Mouse (Mus musculus): ENCODE measurements around the gene Plac8.

The Plac8 gene

DNA sequence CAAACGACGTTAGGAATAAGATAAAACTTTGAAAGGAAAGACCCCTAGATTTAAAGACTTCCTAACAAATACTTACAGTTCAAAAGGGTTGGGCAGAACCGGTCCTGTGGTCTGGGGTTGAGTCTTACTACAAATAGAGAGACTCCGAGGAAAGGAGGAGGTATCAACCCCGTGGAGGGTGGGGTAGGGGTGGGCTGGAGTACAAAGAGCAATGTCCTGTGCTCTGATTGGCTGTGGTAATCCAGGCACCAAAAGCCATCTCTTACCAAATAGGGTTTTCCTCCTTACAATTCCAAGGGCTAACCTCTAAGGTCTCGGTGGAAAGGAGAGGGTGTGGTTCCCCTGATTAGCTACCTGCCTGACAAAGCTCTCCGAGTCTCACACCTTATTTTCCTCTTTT is at the start of gene Plac8:
Plac8 (minus strand) TSS at position 177 of the 400 bp plus-strand sequence.
- DNase-seq = no peak

DNA sequence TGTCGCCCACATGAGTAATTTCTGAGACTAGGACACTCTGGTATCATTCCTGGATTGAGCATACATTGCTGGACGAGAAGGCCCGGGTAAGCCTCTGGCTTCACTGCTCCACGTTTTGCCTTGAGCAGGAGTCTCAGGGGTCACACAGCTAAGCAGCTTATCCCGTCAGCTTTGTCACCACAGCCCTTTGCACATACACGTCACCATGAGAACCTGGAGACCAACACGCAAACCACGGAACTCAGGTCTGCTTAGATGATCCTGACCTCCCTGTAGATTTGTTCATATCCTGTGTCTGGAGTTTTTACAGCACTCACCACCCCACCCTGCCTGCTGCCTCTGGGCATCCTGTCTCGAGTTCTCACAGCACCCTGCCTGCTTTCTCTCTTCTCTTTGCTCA is 48.9 kb upstream of the Plac8 start:
- no peak for DNase-seq

DNA sequence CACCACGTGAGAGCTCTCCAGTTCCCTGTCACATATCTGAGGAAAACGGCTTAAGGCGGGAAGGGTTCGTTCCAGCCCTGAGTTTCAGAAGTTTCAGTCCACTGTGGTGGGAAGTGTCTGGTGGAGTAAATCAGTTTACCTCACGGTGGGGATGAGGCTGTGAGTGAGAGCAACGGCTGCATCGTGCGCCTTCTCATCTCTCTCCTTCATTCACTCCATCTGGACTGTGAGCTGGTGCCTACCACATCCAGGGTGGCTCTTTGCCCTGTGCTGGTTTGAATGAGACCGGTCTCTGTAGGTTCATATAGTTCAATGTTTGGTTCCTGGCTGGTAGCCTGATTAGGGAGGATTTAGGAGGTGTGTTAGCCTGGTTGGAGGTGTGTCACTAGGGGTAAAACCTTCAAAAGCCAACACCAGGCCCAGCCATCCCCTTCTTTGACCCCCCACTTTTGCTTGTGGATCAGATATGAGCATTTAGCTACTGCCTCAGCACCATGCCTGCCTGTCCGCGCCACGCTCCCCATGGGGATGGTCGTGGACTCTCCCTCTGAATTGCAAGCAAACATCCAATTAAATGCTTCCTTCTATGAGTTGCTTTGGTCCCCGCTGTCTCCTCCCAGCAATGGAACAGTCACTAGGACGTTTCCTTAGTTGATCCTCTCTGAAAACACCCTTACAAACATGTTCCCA is 47.7 kb upstream of the Plac8 start:
- no peak for DNase-seq

DNA sequence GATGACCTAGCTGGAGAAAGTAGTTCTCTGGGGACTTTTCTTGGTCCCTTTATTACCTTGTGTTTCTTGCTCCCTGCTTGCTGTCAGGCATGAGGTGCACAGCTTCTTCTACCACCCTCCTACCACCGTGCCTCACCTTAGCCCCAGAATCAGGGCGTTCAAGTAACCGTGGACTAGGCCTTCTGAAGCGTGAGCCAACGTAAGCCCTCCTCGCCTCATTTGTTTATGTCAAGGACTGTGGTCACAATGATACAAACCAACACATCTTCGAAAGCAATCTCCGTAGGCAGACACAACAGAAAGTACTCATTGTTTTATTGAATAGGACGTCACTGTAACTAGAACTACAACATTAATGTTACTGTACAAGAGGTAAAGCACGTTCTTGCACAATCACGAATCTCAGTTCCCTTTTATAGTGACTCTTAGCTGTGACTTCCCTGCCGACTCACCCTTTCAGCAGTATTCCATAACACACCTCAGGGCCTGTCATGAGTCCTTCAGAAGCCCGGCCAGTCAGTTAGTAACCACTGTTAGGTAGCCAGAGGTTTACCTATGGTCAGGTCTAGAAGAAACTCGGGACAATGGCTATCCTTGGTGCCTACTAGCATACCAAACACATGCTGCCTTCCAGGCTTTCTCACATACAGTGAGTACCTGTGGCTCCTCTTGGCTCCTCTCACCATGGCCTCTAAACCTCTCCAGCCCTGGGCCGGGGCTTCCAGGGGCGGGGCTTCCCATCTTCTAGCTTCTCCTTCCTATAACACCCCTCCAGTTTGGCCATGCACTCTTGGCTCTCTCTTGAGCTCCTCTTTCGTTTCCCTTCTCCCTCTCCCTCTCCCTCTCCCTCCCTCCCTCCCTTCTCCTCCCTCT is 42.1 kb upstream of the Plac8 start:
- no peak for DNase-seq

DNA sequence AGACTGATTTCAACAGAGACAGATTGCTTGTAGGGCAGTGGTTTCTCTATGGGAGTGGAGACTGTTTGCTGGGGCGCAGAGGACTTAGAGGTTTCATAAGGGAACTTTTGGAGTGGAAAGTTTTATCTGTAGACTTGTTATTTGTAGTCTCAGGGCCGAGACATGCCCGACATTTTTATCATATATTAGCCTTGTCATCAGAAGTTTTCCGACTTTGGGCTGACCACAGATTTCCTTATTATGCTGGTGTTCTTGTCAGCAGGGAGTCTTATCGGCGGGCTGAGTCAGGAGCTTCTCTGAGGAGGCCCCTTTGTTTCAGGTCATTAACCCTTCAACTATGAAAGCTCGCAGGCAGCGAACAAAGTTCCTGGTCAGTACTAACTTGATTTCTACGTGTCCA is 35.8 kb upstream of the Plac8 start:
- no peak for DNase-seq

DNA sequence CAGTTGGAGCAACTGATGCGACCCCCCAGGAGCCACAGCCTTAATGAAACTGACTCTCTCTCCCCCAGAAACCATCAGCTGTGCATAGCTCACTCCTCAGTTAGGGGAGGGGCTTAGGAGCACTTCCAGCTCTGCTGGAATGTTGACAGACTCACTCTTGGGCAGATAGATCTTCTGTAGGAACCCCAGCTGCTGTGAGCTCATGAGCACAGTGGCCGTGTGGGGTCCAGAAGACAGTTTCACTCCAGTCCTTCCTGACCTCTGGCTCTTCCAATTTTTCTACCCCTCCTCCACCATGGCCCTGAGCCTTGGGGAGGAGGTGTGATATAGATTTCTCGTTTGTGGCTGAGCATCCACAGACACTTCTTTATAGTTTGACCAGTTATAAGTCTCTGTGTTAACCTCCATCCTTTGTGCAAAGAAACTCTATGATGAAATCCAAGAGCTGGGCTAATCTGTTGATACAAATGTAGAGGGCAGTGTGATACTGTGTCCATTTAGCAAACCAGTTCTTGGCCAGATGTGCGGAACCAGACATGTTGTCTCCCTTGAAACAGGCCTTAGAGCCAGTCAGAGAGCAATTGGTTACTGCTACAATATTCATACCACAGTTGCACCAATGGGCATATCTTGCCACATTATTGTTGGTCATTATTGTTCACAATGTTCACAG is 35.2 kb upstream of the Plac8 start:
- DNase-seq = no peak

DNA sequence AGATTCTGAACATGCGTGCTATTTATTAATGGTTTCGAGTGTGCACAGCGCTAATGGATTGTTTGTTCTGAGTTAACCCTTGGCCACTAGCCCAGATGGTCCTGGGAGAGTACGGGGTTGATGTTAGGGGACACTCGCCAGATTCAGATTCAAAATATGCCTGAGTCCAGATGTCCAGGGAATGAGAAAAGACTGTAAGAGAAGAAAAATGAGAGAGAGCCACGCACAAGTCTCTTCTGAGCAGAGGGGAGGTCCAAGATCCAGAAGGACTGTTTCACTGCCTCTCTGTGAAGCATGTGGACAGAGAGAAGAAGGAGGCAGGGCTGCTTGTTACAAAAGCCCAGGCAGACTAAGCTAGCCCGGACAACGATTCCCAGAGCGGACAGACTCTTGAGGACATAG is 33.8 kb upstream of the Plac8 start:
- DNase-seq = peak; percentile 10 to 12

DNA sequence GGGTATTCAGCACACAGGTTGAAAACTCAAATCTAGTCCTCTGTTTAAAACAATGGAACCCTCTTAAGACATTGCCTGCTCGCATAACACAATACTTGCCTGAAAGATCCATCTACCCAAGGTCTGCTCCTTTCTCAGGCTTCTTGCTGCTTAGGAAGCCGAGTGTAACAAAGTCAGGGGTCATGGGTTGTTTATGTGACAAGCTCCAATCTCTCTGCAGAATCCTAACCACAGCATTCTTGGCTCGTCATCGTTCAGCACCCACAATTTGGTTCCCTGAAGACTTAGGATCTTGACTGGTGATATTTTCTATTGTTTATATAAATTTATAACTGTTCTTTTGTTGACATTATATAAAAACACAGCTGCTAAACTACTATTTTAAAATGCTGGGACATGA is 32.0 kb upstream of the Plac8 start:
- DNase-seq = no peak

DNA sequence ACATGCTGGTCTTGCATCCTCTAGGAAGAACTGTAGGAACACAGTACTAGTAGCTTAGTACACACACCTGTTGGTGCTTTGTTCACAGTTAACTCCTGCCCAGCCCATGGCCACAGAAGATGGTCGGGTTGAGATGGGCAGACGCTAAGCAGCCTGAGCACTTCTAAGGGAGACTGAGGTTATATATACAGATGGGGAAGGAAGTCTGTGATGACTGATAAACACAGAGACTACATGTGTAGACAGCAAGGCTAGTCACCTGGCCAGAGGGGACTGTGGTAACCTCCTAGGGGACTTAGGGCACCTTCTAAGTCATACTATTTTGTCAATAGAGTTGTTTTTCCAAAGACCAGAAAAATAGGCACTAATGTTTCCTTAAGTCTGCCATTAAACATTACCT is 29.8 kb upstream of the Plac8 start:
- DNase-seq = no peak

DNA sequence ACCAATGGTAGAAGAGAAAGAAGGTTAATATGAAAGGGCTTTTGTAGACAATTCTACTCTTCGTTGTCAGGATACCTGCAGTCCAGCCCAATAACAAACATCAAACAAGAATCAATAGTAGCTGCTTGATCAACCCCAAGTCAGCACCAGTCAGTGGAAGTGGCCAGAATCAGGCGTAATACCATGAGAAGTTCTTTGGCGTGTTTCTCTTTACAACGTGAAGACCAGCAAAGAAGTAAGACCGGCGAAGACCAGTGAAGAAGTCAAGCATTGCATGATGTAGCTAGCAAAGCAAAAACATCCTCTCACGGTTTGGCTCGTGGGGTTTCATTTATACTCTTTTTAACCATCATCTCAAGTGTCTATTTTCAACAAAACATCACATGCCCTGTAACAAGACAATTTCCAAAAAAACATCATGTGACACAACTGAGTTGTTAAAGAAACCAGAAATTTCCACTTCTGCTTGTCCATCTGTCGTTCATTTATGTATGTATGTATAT is 27.0 kb upstream of the Plac8 start:
- DNase-seq = no peak

DNA sequence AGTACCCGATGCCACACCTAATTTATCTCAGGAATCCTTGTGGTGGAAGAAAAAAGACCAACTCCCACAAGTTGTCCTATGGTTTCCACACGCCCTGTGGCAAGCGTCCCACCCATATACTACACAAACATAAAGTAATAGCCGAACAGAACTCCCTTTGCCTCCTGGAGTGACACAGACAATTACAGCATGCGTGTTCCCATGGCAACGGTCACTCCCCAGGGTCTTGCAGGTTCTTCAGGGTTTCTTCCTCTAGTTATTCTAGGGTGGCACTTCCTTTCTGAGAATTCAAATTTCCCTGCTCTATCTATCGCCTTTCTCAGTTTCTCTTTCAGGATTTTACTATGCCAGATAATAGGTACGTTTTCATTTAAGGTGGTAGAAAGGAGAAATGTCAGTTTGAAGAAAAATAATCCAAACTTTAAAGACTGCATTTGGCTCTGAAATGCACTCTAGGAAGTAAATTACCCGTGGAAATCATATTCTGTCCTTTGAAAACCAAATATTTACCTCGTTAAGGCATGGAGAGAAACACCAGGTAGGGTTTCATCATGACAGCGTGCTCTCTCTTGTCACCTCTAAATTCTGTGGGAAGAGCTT is 25.9 kb upstream of the Plac8 start:
- no peak for DNase-seq

DNA sequence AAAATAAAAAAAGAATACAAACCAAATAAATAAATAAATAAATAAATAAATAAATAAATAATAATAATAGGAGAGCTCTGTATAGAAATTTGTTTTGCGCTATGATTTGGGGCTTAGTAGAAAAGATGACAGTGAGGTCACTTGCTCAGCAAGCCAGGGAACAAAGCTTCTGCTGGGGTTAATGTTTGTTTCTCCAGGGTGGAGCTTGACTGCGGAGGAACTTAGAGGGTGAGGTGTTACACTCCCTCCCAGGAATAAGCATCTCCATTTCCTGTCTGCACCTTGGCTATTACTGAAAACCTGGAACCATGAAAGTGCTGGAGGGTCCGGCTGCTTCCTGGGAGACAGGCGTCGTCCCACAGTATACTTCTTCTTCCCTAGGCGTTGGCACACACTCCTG is 24.0 kb upstream of the Plac8 start:
- DNase-seq = no peak

DNA sequence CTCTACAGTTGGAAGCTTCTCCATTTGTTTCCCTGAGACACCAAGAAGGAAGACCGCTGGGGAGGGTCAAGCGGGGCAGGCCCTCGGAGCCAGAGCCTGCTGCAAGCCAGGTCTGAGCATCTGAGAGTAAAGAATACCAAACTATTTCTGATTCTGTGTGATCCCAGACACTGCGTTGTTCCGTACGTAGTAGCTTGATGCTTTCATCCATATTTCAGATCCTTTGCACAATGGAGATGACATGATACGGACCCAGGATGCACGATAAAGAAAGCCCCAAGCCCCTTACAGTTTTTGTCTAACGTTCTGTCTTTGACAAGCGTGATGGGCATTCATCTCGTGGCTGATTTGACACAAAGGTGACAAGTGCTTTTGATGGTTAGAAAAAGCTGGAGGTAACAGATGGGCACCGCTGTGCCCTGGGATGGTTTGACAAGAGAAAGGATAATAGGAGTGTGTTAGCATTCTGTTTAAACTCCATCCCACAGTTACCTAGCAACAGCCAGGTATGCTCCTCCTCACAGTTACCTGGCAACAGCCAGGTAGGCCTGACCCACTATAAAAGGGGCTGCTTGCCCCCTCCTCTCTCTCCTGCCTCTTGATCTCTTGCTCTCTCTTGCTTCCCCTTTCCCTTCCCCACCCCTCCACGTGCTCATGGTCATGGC is 22.9 kb upstream of the Plac8 start:
- no peak for DNase-seq

DNA sequence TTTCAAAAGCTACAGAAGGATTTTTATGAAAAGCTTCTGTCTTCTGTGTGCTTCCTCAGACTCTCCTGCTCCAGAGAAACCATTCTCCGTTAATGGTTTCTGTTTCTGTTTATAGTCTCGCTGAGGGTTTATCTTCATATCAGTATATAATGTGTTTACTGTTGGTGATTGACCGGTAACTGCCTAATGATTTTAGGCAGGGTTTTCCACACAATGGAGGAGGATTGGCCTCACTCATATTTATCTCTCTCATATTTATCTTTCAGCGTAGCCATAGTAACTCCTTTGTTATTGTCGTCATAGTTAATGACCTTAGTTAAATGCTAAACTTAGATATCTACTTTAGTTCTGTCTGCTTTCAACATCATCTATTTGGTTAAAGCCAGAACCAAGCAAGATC is 18.5 kb upstream of the Plac8 start:
- no peak for DNase-seq

DNA sequence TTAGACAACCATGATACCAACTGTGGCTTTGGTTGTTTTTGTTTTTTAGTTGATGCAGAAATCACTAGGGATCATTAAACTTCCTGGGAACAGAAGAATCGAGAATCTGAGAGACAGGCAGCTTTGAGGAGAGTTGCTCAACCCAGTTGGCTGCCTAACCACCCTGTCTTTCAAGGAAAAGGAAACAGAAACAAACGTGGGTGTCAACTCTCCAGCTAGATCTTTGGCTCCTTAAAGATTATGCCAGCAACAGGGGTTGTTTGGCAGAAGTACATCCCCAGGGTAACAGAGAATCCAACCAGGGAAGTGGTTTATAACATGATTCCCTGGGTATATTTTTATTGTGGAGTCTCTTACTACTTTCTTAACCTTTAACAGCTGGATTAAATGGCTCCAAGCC is 15.6 kb upstream of the Plac8 start:
- DNase-seq = no peak

DNA sequence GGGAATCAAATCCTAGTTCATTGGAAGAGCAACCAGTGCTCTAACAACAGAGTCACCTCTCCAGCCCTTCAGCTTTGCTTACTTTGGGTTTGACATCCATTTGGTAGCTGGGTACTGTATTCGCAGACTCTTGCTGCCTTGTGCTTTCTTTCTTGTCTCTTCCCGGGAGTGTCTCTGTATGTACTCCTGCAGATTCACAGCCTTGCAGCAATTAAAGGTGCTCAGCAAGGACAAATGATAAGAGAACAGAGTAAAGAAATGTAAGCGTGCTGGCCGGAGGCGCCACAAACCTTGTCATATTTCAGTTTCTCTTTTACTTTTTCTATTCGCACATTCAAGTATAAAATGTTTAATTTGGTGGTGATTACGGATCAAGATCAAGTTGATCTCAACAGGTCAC is 15.1 kb upstream of the Plac8 start:
- DNase-seq = no peak

DNA sequence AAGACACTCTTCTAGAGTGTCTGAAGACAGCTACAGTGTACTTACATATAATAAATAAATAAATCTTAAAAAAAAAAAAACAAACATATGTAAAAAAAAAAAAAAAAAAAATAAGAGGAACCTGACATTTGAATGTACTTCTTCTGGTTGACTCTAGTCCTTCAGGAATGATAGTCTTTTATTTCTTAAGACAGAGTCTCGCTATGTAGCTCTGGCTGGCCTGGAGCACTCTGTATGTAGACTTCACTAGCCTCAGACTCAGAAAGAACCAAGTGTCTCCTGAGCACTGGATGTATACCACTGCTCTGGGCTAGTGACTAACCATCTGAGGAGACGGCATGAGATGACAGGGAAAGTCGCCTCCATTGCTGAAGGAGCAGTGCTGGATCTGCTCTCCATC is 13.6 kb upstream of the Plac8 start:
- no peak for DNase-seq

DNA sequence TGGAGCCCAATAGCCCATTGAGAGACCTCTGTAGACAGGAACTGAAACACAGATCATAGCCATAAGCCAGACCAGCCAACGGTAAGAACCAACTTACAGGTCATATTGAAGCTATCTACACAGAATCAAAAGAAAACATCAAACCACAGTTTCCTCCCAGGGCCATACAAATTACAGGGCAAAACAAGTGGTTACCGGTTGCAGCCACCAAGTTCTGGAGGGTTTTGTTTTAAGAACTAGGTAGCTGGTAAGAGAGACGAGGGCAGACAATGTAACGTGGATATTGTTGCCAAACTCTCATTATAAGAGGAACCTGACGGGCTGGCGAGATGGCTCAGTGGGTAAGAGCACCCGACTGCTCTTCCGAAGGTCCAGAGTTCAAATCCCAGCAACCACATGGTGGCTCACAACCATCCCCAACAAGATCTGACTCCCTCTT is 13.2 kb upstream of the Plac8 start:
- no peak for DNase-seq

DNA sequence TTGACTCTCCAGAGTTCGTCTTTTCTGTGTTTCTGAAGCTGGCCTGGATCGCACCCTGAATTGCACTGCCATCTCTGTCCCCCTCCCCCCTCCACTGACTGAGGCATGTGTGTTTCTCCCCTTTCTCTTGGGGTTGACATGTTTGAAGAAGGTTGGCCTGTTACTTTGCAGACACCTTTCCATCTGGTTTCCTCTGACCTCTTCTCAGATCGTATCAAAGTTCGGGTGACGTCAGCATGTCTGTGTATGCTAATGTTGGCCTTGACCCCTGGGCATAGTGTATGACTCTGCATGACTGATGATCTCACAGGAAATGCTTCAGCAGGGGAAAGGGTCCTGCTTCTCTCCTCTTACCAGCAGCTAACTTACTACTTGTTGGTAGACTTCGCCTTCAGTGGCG is 11.0 kb upstream of the Plac8 start:
- DNase-seq = no peak

DNA sequence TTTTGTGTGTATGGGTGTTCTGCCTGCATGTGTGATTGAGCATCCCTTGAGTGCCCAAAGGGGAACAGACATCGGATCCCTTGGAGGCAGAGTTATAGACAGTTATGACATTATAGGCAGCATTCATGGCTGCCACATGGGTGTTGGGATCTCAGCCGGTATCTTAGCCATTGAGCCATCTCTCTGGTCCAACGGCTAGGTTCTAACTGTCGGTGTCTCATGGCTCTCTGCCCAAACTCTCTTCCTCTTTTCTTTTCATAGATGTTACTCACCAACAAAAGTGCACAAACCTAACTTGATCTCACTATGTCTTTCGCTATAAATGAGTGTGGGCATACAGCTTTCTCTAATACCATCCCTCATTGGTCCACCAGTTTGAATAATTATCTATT is 10.4 kb upstream of the Plac8 start:
- DNase-seq = no peak

DNA sequence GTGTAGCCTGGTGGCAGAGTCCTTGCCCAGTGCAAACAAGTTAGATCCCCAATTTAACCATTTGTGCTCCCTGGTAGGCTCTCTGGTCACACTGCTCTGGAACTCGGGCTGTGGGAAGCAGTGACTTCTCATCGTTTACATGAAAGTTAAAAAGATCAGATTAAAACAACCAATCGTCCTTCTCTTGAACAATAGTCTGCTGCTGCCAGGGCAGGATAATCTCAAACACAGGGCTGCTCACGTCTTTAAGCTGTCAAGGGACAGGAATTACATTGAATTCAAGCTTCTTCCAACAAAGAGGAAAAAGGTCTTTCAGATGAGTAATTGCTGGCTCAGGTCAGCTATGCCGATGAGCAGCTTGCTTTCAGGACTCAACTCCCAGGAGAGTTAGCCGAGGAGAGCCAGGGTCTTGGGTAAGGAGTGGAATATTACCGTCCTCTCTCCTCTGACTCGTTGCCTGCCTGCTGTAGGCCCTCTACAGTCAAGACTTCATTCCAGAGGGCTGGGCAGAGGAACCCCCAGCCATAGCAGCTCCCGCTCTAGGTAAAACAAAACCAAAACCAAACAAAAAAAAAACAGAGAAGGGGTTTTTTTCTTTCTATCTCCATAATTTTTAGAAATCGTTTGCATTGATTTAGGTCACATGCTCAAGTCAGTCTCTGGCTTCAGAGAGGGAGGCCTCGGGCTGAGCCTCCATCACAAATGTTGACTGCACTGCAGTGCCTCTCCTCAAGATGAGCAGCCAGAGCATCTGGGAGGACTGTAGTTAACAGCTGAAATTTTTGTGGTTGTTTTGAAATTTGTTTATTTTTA is 9.8 kb upstream of the Plac8 start:
- DNase-seq = no peak

Data from cerebellum, postnatal 14 days (tissue).